Mouse (Mus musculus) myocyte (in vitro differentiated cells): ENCODE measurements around the gene Coq9. TPM values are rescaled to one million over a fixed set of nuclear protein-coding genes. Genes with fewer than 3 reads are reported as not detected.
"Not testable (repeated sequence)": the region's sequence is repeated elsewhere in the genome, so short reads cannot be mapped to it uniquely, and the experiment has no call there.

Experiments used
- H3K27me3 ChIP-seq: one replicate; pipeline ENCODE4 v1.6.1; 2011; ENCODE audit not compliant: control insufficient read depth, insufficient read depth, insufficient read length
- H3K36me3 ChIP-seq: one replicate; pipeline ENCODE4 v1.6.1; 2011; ENCODE audit not compliant: control insufficient read depth, insufficient read depth
- H3K4me2 ChIP-seq: one replicate; pipeline ENCODE4 v1.6.1; 2011; ENCODE audit warnings: low read depth, control low read depth
- H3K4me3 ChIP-seq: one replicate; pipeline ENCODE4 v1.5.1; 2011; ENCODE audit warnings: mild to moderate bottlenecking, control low read depth, moderate library complexity
- H3K79me2 ChIP-seq: one replicate; pipeline ENCODE4 v1.6.1; 2011; ENCODE audit not compliant: control insufficient read depth, insufficient read depth
- H3ac ChIP-seq: one replicate; pipeline ENCODE4 v1.6.1; 2011; ENCODE audit not compliant: control insufficient read depth, insufficient read length
- CEBPB ChIP-seq: IDR thresholded peaks from 2 replicates; pipeline ENCODE4 v1.6.1; 2011; ENCODE audit warnings: mild to moderate bottlenecking, moderate library complexity; ENCODE audit not compliant: poor library complexity, insufficient read depth, severe bottlenecking
- E2F4 ChIP-seq: IDR thresholded peaks from one replicate; pipeline ENCODE4 v1.6.1; 2011; ENCODE audit warnings: mild to moderate bottlenecking, control low read depth, moderate library complexity; ENCODE audit not compliant: insufficient read depth
- MAX ChIP-seq: IDR thresholded peaks from one replicate; pipeline ENCODE4 v1.6.1; 2011; ENCODE audit warnings: low read depth, mild to moderate bottlenecking, control low read depth
- MYOD1 ChIP-seq, 3 experiments: IDR thresholded peaks; one replicate each; pipeline ENCODE4 v1.6.1; 2011; ENCODE audit warnings: control low read depth in 2 of 3, low read depth in 2 of 3, mild to moderate bottlenecking in 2 of 3, moderate library complexity in 1 of 3; ENCODE audit not compliant: insufficient read length in 2 of 3, control insufficient read depth in 1 of 3
- MYOG ChIP-seq, 3 experiments: IDR thresholded peaks; one replicate each; pipeline ENCODE4 v1.6.1; 2011; ENCODE audit warnings: control low read depth in 2 of 3, low read depth in 2 of 3, mild to moderate bottlenecking in 2 of 3; ENCODE audit not compliant: insufficient read length in 2 of 3, control insufficient read depth in 1 of 3, insufficient read depth in 1 of 3
- POLR2A ChIP-seq: IDR thresholded peaks from one replicate; pipeline ENCODE4 v1.6.1; 2011; ENCODE audit warnings: low read depth, mild to moderate bottlenecking, control low read depth, moderate library complexity; ENCODE audit not compliant: insufficient read length
- POLR2AphosphoS2 ChIP-seq: IDR thresholded peaks from one replicate; pipeline ENCODE4 v1.6.1; 2011; ENCODE audit warnings: low read depth, control low read depth; ENCODE audit not compliant: insufficient read length
- REST ChIP-seq: IDR thresholded peaks from one replicate; pipeline ENCODE4 v1.6.1; 2011; ENCODE audit warnings: mild to moderate bottlenecking, control low read depth, moderate library complexity; ENCODE audit not compliant: insufficient read depth, insufficient read length
- SRF ChIP-seq: IDR thresholded peaks from one replicate; pipeline ENCODE4 v1.6.1; 2011; ENCODE audit warnings: low read depth; ENCODE audit not compliant: control insufficient read depth, insufficient read length
- TCF12 ChIP-seq: IDR thresholded peaks from one replicate; pipeline ENCODE4 v1.6.1; 2011; ENCODE audit warnings: mild to moderate bottlenecking, control low read depth; ENCODE audit not compliant: poor library complexity, insufficient read depth, severe bottlenecking
- TCF3 ChIP-seq: IDR thresholded peaks from one replicate; pipeline ENCODE4 v1.6.1; 2011; ENCODE audit warnings: low read depth, control low read depth; ENCODE audit not compliant: insufficient read length
- USF1 ChIP-seq: IDR thresholded peaks from one replicate; pipeline ENCODE4 v1.6.1; 2011; ENCODE audit warnings: low read depth, mild to moderate bottlenecking, control low read depth, moderate library complexity
- polyA plus RNA-seq: library from polyadenylated mRNA; unstranded; fragments of >200 nt; fragmentation: generic; extraction: Trizol; gene quantifications from one replicate; pipeline ENCODE4 v1.2.1, GENCODE M21; 2012; ENCODE audit warnings: missing spikeins

The Coq9 gene
- polyA plus RNA-seq, 1 experiment: 126 TPM

DNA sequence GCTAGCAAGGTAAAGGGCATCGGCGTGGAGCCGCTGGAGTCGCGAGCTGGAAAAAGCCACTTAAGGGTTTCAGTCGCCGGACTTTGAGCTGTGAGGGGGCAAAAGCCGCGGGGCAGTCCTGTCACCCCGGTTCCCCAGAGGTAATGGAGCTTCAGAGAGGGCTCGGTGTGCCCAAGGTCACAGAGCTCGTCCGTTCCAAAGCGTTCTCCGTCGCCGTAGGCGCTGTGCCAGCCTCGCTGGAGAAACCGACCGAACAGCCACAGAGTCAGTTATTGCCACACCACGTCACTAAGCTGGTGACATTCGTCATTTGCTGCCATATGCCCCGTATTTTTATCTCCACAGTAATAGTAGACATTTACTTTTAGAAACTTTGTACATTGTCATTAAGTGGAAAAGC, 479 bp downstream of the Coq9 start:
- H3K27me3 ChIP-seq: no peaks in the 10 kb centered on the region
- peak overlapping the region; percentile 90 for H3K4me2 ChIP-seq
- H3ac ChIP-seq: peak overlapping the region; percentile 62
- TF ChIP-seq REST: no peak
- TF ChIP-seq CEBPB: peak; percentile 44; the same call in 1 of the 2 replicates
- H3K36me3 ChIP-seq: peaks cover 5% of the 10 kb centered on the region
- H3K4me3 ChIP-seq: peak overlapping the region; percentile 96
- peaks cover 44% of the 10 kb centered on the region for H3K79me2 ChIP-seq

DNA sequence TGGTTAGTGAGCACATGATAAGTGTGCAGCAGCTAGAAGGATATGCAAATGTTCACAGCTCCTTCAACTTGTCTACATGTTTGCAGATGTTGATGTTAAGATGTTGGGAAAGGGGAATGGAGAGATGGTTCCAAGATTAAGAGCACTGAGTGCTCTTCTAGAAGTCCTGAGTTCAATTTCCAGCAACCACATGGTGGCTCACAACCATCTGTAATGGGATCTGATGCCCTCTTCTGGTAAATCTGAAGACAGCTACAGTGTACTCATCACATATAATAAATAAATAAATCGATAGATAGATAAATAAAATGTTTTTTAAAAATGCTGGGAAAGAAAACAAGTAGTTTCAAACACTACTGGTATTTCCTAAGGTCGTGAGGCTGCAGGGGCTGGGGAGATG, 3.1 kb downstream of the Coq9 start:
- no peaks in the 10 kb centered on the region for H3K27me3 ChIP-seq
- H3K79me2 ChIP-seq: peaks cover 28% of the 10 kb centered on the region
- TF ChIP-seq E2F4 (no peak), MYOD1 (IDR thresholded peaks at IDR 0.05; ENCODE audit: control insufficient read depth in 1 of 3, insufficient read length in 2 of 3, low read depth in 2 of 3) (no peak), POLR2A (no peak), USF1 (no peak), TCF3 (no peak), TCF12 (no peak), MYOG (IDR thresholded peaks at IDR 0.05; ENCODE audit: control insufficient read depth in 1 of 3, insufficient read depth in 1 of 3, insufficient read length in 2 of 3, low read depth in 2 of 3) (no peak), CEBPB (no peak), SRF (no peak), POLR2AphosphoS2 (no peak), MAX (no peak), REST (no peak)
- no peak overlapping the region for H3ac ChIP-seq
- no peak overlapping the region for H3K4me3 ChIP-seq
- no peak overlapping the region for H3K4me2 ChIP-seq
- peaks cover 18% of the 10 kb centered on the region for H3K36me3 ChIP-seq

DNA sequence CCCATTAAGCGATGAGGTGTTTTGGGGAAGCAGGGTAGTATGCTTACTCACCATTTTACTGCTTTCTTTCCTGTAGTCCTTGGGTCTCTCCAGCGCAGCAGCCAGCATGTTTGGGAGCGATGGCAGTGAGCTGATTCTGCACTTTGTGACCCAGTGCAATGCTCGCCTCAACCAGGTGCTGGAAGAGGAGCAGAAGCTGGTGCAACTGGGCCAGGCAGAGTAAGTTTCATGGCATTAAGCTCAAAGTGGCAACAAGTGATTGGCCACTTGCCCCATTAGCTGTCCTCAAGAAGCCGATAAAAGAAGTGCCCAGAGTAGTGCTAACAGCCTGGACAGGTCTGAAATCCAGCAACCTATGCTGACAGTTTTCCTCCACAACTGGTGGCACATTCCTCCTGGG, 11.9 kb downstream of the Coq9 start:
- TF ChIP-seq MYOG (IDR thresholded peaks at IDR 0.05; ENCODE audit: control insufficient read depth in 1 of 3, insufficient read depth in 1 of 3, insufficient read length in 2 of 3, low read depth in 2 of 3) (no peak), MYOD1 (IDR thresholded peaks at IDR 0.05; ENCODE audit: control insufficient read depth in 1 of 3, insufficient read length in 2 of 3, low read depth in 2 of 3) (no peak), TCF12 (no peak), POLR2A (no peak), SRF (no peak), CEBPB (no peak), REST (no peak)
- H3K27me3 ChIP-seq: no peaks in the 10 kb centered on the region
- no peak overlapping the region for H3ac ChIP-seq
- no peak overlapping the region for H3K4me3 ChIP-seq
- H3K79me2 ChIP-seq: no peaks in the 10 kb centered on the region
- peaks cover 15% of the 10 kb centered on the region for H3K36me3 ChIP-seq
- no peak overlapping the region for H3K4me2 ChIP-seq

DNA sequence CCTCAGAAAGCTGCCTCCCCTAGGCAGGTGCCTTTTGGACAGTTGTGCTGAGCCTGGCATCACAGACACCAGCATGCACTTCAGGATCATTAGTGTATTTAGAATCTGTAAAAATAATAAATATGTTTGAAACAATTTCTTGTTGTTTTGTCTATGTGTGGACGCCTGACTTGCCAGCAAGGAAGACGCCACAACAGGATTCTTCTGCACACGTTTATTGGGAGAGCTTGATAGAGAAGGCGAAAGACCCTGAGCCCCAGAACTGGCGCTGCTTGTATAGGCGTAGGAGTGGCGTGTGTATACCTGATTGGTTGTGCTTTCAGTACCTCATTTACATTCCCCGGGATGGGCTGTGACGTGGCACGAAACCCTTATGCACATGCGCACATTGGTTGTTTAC, 16.6 kb downstream of the Coq9 start:
- H3K36me3 ChIP-seq, H3K4me3 ChIP-seq, H3ac ChIP-seq: not testable (repeated sequence)

DNA sequence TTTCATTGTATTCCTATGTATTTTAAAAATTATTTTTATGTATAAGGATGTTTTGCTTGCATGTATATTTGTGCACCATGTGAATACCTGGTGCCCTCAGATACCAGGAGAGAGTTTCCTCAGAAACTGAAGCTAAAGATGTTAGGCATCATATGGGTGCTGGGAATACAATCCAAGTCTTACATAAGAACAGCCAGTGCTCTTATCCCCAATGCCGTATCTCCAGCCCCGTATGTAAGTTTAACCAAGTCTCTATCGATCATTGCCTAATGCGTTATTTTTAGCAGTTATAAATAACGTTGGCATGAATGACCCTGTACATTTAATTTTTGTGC, 18.9 kb downstream of the Coq9 start:
- Histone ChIP-seq H3K36me3 (peaks cover 5% of the 10 kb centered on the region), H3ac (peak overlapping the region; percentile 68), H3K4me3 (peak overlapping the region; percentile 51), H3K4me2 (peak overlapping the region; percentile 59), H3K27me3 (no peaks in the 10 kb centered on the region), H3K79me2 (peaks cover 19% of the 10 kb centered on the region)
- TF ChIP-seq E2F4: no peak
- TF ChIP-seq POLR2A: no peak
- TF ChIP-seq MYOD1 (IDR thresholded peaks at IDR 0.05; ENCODE audit: control insufficient read depth in 1 of 3, insufficient read length in 2 of 3, low read depth in 2 of 3): no peak
- no peak for TF ChIP-seq SRF
- TF ChIP-seq MAX: no peak
- TF ChIP-seq REST: no peak
- no peak for TF ChIP-seq MYOG (IDR thresholded peaks at IDR 0.05; ENCODE audit: control insufficient read depth in 1 of 3, insufficient read depth in 1 of 3, insufficient read length in 2 of 3, low read depth in 2 of 3)
- TF ChIP-seq TCF3: no peak
- TF ChIP-seq USF1: no peak
- no peak for TF ChIP-seq CEBPB
- TF ChIP-seq TCF12: no peak
- TF ChIP-seq POLR2AphosphoS2: no peak

More for the DNA sequence above, 16.6 kb downstream of the Coq9 start:
- H3K4me2 ChIP-seq, H3K27me3 ChIP-seq: not testable (repeated sequence)
- H3K79me2 ChIP-seq: peaks cover 19% of the 10 kb centered on the region
